Mouse (Mus musculus) induced T-regulatory cell, adult 2 months (primary cell): ENCODE measurements at regions not wholly inside any gene's neighbourhood (a gene's known extent, or its start where the extent isn't known, plus 50 kb on each side); places are given as distances from the start of the nearest gene placed in this dataset.
A peak's percentile ranks its signal among the peaks of the same experiment; 100 is the strongest.

ENCODE experiments used
- DNase-seq: peaks from one replicate; pipeline ENCODE4 v3.0.0-alpha.2; 2012; ENCODE audit warnings: low read depth

DNA sequence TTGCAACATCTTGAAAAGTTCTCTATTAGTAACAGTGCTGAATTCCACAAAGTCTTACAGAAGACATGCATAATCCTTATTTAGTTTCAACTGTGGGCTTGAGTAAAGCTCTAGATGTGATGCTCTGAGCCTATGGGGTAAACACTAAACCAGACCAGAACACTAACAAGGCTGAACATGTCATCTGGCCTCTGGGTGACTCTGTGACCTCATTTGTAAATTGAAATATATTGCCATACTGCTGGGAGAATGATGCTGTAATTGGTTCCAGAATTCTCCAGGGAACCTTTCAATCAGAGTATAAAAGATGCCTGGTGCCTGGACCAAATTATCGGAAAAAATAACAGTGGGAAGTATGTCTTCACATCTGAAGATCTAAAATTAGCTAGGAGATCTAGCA, 309.9 kb upstream of the Megf9 start:
- no peak for DNase-seq

DNA sequence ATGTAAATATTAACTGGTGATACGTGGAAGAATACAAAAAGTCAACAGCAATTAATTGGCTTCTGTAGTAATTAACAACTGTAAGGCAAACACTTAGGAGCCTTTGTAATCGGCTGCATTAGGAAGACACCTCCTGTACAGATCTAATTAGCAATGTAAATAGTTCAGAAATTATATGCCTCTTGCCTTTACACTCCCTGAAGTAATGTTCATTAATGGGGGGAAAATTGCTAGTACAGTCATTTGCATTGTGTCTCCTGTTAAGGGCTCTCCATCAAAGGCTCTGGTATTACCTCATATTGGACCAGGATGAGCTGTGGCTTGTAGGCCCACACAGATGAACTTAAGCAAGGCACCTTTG, 276.1 kb upstream of the Megf9 start:
- no peak for DNase-seq

DNA sequence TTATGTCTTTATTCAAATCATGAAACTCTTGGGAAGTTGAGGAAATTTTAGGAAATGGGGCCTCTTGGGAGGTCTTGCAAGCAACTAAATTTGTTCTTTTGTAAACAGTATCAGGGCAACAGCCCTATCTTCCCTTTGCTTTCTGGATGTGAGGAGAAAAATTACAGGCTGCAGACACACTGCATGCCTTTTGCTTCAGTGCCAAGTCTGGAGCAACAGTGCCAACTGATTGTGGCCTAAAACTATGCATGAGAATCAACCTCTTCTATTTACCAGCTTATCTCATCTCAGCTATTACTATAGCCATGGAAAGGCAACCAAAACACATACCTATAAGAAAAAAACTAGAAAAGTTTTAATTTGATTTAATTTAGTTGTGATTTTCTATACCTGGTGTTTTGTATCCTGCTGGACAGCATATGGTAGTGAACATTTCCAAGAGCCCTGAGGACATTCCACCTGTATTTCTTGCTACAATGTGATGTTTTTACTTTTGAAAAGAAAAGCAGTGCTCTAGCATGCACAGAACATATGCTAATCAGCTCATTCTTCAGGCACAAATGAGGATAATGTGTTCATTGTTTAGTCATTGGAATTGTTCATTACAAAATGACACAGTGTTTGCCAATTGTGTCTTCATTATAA, 275.6 kb upstream of the Megf9 start:
- no peak for DNase-seq

DNA sequence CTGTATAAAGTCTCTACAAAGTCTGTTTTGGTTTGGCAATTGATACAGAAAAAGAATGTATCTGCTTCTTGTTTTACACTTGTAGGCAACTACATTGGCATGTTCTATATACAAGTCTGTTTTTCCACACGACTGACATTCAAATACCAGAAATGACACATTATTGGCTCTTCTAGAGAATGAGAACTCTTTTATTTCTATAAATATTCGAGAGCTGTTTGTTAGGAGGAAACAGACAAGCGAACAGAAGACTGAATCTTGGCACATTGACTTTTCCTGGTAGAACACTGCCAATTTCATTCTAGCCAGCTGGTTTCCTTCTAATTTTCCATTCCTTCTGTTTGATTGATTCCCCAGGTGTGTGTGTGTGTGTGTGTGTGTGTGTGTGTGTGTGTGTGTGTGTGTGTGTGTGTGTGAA, 270.1 kb upstream of the Megf9 start:
- no peak for DNase-seq

DNA sequence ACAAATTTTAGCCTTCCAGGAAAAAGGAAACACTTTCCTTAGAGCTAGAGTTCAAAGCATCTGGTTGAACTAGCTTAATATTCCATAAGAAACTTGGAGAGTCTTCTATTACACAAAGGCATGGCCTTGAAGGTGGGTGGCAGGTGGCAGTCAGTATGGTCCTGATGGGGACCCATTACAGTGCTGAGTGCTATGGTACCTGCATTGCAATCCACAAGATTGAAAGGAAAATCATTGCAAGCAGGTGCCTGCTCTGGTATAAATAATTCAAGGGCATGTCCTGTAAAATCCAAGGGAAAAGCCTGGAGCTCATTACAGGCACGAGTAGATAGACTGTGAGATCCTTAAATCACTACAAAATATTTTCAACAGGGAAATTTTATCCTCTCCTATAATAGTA, 263.7 kb upstream of the Megf9 start:
- no peak for DNase-seq

DNA sequence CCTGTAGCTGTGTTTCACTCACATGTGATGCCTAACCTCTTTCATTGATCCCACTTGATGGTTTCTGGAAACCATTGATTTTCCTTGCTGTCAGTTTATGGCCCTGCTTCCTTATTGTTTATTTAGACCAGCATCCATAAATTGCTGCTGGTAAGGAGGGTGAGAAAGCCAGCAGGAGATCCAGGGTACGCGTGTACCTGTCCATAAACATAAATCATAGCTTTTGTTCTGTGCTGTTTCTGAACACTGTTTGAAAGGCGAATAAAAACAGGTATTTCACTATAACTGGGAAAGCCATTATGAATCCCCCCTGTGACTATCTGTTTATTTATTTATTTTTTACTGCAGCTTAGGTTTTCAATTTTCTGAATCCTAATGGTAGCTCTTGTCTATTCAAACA, 263.1 kb upstream of the Megf9 start:
- DNase-seq = no peak

DNA sequence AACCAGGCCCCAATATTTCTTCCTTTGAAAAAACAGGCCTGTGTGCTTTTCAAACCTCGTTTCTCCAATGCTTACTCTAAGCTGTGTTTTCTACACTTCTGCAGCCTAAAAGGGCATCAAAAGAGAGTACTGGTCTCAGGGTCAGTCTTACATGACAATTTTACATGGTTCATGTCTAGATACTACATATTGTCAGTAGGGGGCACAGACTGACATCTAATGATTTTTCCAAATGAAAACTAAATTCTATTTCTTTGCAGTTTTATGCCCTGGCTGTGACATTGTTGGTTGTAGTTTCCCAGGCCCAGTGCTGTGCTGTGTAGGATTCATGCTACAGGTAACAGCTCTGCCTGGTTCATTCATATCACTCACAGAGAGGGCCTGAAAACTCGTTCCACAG, 248.7 kb upstream of the Megf9 start:
- no peak for DNase-seq

DNA sequence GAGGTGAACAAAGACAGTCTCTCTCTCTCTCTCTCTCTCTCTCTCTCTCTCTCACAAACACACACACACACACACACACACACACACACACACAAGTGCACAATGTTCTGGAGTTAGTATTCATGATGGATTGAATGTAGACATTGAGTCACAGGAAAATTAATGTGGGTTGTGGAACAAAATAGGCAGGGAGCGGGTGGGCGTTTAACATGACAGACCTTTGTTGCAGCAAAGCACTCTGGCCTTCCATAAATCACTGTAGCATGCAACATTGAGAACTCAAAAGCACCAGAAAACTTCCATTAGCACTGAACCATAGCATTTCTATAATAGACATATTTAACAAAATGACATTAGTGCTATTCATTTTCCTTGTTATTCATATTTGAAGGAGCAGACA, 246.8 kb upstream of the Megf9 start:
- no peak for DNase-seq

DNA sequence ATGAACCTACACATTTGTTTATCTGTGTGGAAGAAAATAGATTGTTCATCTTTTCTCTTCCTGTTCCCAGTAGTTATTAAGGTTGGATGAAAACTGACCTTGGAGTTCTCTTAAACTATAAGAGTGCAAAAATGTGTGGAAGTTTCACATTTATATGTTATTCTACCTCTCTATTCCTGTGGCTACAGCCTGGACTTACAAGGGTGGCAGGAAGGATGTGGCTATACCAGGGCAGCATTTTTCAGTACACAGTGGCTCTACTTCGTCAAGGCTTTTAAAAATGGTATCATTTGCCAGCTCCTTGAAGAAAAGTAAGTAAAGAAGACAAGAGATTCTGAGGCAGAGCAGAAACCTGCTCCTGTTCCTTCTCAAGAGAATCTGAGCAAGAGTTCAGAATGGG, 241.5 kb upstream of the Megf9 start:
- DNase-seq = no peak

DNA sequence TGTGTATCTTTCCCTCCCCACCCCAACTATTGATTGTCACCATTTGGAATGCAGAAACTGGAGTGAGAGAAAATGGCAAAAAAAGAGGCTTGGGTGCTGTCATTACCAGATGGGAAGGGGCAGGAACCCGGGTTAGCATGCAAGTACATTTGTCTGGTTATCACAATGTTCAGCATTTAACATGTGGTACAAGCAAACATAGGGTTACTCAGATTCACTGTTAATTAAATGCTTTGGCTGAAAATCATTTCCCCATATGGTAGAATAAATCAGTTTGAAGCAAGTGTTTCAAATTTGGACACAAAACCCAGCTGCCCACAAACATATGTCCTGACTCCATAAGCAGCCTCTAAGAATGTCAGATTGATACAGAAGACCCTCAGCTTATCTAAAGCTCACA, 208.6 kb upstream of the Megf9 start:
- DNase-seq = no peak

DNA sequence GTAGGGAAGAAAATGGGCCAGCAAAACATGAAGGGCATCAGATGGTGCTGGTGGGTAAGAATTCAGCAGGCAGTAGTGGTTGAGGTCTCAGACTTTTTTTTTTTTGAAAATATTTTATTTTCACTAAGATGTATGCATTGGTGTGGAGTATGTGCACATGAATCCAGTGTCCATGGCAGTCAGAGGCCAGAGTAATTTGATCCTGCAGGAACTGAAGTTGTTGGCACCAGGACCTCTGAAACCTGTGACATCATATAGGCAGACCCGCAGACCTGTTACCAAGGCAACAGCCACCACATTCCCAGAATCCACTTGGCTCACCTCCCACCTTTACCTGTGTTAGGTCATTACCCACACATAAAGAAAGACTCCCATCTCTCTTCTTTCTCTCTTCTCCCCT, 207.2 kb upstream of the Megf9 start:
- DNase-seq = no peak

DNA sequence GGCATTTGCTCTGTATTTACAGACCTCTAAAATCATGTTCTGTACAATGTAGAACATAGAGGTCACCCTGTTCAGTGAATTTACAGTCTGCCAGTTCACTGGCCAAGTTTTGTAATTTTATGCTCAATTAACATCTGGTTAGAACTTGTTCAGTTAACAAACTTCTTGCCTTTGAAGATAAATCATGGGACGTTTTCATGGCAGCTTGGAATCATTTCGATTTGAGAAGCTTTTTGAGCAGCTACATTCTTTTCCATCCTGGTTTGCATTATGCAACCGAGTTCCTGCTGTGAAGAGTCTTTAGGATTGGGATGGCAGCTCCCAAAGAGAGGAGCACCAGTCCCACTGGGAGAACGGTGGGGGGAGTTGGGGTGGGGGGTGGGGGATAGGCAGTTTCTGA, 206.3 kb upstream of the Megf9 start:
- no peak for DNase-seq

DNA sequence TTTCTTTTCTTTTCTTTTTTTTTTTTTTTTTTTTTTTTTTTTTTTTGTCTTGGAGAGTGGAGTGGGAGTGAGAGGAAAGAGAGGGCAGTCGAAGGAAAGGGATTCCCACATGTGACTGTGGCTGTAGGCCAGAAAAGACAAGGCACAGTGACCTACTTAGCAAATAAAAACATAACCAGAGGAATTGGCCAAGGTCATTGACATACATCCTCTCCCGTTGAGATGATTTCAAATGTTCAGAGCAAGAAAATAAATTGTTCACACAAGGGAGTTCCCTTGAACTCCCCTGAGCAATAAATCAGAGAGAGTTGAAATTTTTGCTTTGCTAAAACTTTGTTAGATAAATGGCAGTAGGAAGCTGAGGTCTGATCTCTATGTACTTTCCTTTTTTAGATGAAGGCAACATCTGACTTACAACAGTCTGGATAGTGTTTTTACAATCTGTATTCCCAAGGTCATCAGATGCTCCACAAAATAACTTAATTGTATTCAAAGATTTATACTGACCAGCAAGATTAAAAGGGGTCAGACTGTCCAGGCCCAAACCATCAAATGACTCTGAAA, 174.4 kb upstream of the Megf9 start:
- no peak for DNase-seq

DNA sequence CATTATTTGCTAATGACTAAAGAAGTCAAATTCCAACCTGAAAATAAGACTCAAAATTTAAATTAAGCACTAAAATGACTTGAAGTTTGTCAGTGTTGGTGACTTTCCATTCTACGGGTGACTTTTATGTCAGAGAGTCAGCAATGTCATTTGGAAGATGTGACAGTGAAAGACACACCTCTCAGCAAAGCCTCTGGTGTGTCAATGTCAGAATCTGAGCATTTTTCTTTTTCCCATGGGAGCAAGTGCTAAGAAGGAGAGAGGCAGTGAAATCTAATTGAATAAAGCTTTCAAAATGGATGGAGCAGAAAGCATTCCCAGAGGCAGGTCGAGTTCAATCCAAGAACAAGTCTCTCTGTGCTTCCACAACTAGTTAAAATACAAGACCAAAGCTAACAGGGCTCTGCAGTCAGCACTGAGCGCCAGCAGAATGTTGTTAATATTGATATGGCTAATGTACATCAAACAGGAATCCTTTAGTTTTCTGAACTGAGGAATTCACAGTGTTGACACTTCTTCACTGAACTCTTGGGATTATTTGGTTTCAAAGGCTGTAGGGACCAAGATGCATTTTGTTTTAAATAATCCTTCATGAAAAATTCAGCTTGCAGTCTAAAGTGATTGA, 170.4 kb upstream of the Megf9 start:
- DNase-seq = no peak

DNA sequence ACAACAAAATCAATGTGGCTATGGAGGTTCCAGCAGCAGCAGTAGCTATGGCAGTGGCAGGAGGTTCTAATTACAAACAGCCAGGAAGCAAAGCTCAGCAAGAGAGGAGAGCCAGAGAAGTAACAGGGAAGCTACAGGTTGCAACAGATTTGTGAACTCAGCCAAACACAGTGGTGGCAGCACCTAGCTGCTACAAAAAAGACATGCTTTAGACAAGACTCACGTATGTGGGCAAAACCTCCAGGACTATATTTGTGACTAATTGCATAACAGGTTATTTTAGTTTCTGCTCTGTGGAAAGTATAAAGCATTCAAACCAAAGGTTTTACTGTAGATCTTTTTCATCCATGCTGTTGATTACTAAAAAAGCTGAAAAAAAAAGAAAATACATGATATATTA, 166.1 kb upstream of the Megf9 start:
- no peak for DNase-seq

DNA sequence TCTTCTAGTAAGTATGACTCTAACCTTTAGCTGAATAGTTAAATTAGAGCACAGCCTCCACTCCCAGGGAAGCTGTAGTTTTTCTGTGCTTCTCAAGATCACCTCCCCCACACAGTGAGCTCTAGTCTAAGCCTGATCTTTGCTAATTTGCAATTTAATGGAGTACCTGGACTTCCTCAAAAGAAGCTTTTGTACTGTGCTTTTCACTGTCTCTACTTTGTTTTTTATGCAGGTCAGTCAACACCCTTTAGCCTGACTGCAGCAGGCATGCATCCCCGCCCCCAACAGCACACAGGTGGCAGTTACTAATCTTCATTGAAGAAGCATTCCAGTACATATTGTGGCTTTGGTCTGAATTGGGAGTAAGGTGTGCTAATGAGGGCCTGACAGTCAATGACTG, 129.4 kb upstream of the Megf9 start:
- DNase-seq = no peak

DNA sequence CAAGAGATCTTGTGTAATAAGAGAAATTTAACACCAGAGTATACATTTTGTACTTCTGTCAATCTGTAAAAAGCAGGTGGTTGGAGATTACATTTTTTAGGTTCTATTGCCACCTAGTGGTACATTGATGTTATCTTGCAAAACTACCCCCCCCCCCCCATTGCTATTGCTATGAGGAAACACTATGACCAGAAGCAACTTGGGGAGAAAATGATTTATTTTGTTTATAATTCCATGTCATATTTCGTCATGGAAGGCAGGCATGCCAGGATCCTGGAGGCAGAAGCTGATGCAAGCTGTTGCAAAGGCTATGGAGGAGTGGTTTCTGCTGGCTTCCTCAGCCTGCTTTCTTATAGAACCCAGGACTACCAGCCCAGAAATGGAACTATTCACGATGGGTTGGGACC, 86.6 kb upstream of the Megf9 start:
- DNase-seq = peak; percentile 35

DNA sequence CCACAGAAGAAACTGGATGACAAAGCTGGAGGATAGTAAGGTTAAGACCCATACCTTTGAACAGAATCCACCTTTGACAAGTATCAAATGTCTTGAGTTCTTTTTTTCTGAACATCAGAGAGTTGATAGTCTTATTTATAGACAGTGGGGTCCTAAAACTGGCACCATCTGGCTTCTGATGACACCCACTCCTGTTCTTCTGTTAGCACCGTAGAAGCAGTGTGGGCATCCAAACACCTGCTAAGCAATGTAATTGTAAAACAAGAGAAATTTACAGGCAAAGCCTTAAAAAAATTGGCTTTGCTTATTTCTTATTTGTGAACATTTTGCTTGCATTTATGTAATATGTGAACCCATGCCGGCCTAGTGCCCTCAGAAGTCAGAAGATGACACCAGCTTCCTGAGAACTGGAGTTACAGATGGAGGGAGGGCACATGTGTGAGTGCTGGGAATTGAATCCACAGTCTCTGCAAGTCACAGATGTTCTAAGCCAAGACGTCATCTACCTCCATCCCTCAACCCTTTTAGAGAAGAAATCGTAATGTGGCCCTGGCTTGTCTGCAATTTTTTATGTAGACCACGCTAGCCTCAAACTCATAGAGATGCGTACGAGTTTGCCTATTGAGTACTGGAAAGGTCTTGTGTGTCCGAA, 85.0 kb upstream of the Megf9 start:
- DNase-seq = no peak

DNA sequence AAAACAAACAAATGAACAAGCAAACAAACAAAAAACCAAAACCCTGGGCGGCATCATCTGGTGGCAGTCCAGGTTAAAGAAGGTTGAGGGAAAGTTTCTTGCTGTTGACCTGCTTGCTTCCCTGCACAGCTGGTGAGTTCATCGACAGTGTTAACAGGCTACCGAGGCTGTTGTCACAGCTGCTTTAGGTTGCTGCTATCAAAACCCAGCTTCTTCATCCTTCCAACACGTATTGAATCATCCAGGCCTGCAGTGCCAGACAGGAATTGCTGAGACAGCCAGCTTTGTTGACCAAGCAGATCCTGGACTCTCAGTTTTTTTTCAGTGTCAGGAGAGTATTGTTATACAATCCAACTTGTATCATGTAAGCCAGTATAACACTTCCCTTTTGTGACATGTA, 81.0 kb upstream of the Megf9 start:
- no peak for DNase-seq

DNA sequence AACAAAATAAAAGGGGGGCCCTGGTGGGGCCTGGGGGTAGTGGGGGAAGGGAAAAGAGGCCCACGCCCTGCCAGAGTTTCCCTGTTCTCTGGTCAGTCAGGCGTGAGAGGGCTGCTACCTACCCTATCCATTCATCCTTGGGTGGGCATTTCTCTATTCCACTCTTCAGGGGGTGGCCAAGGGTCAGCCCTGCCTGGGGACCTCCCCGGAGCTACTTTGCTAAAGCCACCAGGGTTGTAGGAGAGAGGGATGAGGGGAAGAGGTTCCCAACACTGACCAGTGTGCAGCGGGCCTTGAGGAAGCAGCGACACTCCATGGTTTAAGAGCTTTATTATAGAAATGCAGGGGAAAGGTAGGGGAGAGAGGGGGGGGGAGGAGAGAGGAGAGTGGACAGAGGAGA, 79.6 kb upstream of the Megf9 start:
- DNase-seq = no peak

DNA sequence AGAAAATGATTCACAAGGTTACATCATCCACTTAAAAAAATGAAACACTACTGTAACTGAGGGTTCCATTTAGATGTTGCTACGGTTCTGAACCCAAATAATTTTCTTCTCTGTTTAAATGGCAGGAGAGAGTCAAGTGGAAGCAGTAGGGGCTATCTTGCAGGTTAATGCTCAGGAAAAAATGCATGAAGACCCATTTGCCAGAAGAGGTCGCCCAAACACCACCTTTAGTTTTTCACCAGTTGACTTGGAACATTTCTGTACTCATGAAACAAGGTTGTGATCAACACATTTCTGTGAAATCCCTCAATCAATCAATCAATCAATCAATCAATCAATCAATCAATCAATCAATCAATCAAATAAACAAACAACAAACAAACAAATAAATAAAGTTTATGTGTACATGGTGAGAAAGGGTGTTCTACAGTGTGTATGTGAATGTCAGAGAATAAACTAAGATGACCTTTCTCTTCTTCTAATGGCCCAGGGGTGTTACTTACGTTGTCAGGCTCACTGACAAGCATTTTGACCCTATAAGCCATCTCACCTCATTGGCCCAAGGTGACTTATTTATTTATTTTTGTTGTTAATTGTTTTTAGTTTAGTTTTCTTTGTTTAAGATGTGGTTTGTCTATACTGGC, 68.5 kb upstream of the Megf9 start:
- DNase-seq = peak; percentile 25

DNA sequence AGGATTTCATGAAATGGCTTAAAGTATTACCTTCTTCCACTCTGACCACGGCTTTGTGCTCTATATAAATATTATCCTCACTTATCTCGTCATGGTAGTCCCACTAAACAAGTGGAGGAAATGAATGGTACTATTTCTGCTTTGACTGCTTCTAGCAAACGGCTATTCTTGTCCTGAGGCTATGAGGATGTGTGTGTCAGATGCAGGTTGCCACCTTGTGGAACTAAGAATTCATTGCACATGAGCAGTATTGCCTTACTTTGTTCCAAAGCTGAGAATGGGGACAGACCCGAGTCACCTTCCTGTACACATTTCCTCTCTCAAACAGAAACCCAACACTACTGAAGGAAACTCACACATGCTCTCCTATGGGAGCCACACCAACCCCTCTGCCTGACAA, 66.5 kb upstream of the Megf9 start:
- peak; percentile 9 for DNase-seq
